Mouse (Mus musculus) layer of hippocampus, adult 11-12 months (tissue): ENCODE results near the gene Gm4763.
"Not testable (repeated sequence)": the region's sequence is repeated elsewhere in the genome, so short reads cannot be mapped to it uniquely, and the experiment has no call there.

ENCODE experiments used
- DNase-seq: peaks from one replicate; pipeline ENCODE4 v3.0.0; 2022; ENCODE audit warnings: low spot score

Gm4763 gene

GRCm38 (mm10) chr7:24726808-24727207 is at the start of gene Gm4763:
Gm4763 (minus strand) TSS chr7:24726908.
- not testable (repeated sequence) for DNase-seq

DNA sequence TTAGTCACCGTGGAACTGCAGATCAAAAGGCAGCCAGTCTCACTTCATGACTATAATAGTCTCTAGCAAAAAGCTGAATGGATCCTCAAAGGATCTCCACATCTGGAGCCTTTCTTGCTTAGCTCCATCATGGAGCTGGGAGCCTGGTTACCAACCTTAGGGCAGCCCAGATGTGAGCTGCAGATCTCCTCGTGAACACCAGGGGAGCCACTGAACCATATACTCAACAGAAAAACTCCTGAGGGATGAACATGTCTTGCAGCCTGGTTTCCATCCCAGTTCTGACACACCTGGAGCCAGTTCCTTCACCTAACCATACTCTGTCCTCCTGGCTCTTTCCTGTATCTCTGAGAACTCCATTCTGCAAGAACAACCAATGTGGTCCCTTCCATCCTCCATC is 49.4 kb upstream of the Gm4763 start:
- DNase-seq = no peak

DNA sequence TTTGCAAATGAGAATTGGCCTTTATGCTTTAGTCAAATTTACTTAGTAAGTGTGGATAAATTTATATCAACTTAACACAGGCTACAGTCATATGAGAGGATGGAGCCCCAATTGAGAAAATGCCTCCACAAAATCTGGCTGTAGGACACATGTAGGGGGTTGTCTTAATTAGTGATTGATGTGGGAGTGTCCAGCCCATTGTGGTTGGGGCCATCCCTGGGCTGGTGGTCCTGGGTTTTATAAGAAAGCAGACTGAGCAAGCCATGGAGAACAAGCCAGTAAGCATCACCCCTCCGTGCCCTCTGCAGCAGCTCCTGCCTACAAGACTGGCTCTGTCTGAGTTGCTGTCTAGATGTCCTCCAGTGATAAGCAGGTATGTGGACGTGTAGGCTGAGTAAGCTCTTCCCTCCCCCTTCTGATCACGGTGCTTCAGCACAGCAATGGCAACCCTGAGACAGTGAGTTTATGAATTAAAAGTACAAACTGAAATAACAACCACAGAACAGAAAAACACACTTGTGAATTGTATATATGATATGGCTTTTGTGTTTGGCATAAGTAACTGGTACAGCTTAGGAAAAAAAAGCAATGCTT is 47.3 kb upstream of the Gm4763 start:
- no peak for DNase-seq

DNA sequence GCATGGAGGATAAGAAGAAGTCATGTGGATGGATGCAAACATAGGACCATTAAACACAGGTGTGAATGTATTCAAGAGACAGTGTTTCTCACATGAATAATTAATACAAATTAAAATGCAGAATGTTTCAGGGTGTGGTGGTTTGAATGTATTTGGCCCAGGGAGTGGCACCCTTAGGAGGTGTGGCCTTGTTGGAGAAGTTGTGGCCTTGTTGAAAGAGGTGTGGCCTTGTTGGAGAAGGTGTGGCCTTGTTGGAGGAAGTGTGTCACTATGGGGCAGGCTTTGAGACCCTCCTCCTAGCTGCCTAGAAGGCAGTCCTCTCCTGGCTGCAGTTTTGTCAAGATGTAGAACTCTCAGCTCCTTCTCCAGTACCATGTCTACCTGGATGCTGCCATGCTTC is 44.7 kb upstream of the Gm4763 start:
- no peak for DNase-seq

DNA sequence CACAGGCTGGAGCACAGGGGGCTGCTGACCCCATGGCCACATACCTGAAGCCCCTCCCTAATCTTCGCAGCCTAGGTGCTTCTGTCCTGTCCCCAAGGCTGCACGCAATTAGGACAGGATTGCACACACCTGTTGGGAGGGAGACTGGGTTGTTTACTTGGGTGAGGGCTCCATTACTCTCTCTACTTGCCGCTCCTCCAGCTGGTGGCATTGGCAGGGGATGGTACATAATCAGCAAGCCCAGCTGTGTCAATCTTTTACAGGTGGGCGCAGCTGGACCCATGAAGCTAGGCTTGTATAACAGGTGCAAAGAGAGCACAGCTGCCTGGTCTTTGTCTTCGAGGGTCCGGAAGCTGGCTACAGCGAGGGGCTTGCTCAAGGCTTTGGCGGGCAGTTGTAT is 35.9 kb upstream of the Gm4763 start:
- no peak for DNase-seq

GRCm38 (mm10) chr7:24761161-24761560 is 34.5 kb upstream of the Gm4763 start:
- DNase-seq = no peak

DNA sequence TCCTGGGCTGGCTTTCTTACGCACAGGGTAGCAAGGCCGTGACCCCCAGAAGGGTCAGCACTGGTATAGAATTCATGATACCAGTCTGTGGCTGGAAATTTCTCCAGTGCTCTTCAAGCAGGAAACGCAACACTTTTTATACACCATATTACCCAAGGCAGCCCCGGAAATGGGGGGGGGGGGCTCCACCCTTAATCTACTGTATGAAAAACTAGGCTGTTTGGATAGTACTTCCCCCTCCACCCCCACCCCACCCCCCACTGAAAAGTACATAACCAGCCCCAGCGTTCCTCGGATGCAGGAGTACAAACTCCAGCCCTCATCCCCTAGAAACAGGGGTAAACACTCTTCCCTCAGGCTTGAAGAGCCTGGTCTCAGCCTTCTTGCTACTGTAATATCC is 33.5 kb upstream of the Gm4763 start, which contains the start of gene Cd177:
Cd177 (minus strand) TSS at position 101 of the 400 bp plus-strand sequence.
- no peak for DNase-seq

- no peak for DNase-seq
These were observed 31.8 kb upstream of the Gm4763 start for GRCm38 (mm10) chr7:24758520-24758919.

GRCm38 (mm10) chr7:24753476-24753875 is 26.8 kb upstream of the Gm4763 start:
- DNase-seq = no peak

- DNase-seq = no peak
These were observed 24.9 kb upstream of the Gm4763 start for GRCm38 (mm10) chr7:24751610-24752009.

GRCm38 (mm10) chr7:24750695-24751094 is 24.0 kb upstream of the Gm4763 start:
- DNase-seq = no peak

DNA sequence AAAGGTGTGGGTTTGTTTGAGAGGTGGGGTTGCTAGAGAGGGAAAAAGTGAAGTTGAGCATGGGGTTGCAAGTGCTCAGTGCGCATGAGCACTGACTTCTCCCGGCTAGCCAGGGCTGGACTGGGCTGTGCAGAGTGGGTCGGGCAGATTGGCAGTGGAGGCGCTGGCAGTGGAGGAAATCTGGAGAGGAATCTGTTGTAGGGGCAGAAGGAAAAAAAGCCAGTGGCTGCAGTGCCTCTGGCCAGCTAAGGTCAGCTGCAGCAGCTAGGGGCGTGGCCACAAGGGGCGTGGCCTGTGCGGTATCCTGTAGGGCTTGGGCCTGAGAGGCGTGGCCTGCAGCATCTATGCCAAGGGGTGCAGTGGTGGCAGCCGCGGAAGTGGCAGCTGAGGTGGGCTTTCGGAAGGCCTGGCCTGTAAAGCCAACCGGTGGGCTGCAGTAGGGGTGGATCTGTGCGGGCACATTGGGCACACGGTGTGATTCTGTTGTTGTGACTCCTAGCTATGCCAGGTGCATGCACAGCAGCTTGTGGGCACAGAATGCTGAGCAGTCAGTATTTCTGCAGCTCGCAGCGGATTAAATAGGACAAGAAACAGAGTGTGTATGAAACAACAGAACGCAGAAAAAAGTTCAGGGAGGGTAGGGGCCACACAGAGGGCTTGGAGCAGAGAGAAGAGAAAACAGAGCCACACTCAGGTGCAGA is 9.4 kb upstream of the Gm4763 start:
- no peak for DNase-seq

DNA sequence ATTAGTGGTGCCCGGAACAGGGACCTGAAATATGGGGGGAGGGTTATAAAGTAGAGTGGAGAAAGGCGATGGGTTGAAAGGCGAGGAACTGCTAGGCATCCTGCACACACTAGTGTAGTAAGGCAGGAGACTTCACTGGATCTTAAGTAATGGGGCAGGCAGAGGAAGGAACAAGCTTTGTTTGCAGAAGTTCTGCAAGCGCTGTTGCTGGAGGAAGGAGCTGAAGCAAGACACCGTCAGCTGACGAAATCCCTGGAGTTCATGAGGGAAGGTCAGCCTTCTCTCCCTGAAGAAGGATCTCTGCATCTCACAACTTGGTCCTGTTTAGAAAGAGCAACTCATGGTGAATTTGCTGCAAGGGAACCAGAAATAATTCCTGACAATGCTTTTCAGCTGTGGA is 11.7 kb downstream of the Gm4763 start:
- no peak for DNase-seq

GRCm38 (mm10) chr7:24708832-24709292 is 17.8 kb downstream of the Gm4763 start, which contains the start of gene BC049730:
BC049730 (plus strand) TSS chr7:24709242.
- no peak for DNase-seq

DNA sequence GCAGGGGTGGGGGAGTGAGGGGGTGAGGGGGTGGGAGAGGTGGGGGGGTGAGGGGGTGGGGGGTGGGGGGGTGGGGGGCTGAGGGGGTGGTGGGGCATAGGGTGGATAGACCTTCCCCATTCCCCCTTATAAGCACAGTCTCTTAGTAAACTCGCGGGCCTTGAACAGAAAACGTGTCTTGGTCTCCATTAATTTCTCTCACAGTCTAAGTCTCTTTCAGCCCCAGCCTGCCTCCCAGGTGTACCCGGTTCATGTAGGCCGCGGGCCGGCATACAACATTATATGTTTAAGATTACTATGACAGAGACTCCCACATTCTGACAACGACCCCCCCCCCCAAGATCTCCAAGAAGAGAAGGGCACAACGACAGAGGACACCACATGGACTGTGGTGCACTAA is 23.9 kb downstream of the Gm4763 start:
- not testable (repeated sequence) for DNase-seq

GRCm38 (mm10) chr7:24697891-24698290 is 28.8 kb downstream of the Gm4763 start:
- DNase-seq = not testable (repeated sequence)

- DNase-seq = not testable (repeated sequence)
These were observed 34.0 kb downstream of the Gm4763 start for GRCm38 (mm10) chr7:24692693-24693092.

DNA sequence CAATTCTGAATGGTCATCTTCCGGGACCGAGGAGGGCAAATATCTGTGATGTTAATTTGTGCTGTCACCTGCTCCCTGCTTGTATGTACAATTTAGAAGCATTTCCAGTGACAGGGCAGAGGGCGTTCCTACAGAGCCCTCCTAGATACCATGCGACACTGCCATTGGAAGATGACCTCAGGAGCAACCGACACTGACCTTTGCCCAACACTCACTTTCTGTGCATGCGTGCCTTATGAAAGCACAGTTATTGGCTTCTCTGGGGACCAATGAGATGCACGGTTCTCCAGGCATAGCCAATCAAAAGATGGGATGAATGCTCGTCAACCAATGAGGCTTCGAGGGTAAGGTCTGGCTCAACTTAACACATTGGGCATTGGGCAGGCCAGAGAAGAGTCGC is 39.2 kb downstream of the Gm4763 start:
- DNase-seq = not testable (repeated sequence)

DNA sequence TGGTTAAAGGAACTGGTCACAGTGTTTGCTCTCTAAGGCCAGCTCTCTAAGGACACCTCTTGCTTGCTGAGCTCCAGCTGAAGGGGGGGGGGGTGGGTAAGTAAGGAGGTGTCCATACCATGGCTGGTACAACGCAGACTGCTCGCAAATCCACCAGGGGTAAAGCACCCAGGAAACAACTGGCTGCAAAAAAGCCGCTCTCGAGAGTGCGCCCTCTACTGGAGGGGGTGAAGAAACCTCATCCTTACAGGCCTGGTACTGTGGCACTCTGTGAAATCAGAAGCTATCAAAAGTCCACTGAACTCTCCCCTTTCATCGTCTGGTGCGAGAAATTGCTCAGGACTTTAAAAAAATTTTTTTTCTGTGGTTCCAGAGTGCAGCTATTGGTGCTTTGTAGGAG is 42.6 kb downstream of the Gm4763 start:
- DNase-seq = not testable (repeated sequence)

GRCm38 (mm10) chr7:24676575-24676974 is 50.1 kb downstream of the Gm4763 start, which contains the start of gene Tex101:
Tex101 (minus strand) TSS chr7:24676675.
- DNase-seq = no peak

GRCm38 (mm10) chr7:24671944-24672439 is 54.7 kb downstream of the Gm4763 start:
- no peak for DNase-seq
